Mouse (Mus musculus): ENCODE measurements around the gene Gm42791.

GRCm38 (mm10) chr5:148950064-148950463 lies 44.9 kb downstream of the Gm42791 start:
- TF ChIP-seq CTCF (IDR thresholded peaks at IDR 0.05; ENCODE audit: low read depth, low read length) = no peak
- no peak for TF ChIP-seq POLR2A (IDR thresholded peaks at IDR 0.05; ENCODE audit: extremely low read depth, insufficient read depth, low read length)

All from liver, adult 2 months (tissue).